Mouse (Mus musculus): ENCODE data around the gene Sumo1. TPM values are rescaled to one million over a fixed set of nuclear protein-coding genes. Genes with fewer than 3 reads are reported as not detected.
A peak's percentile ranks its signal among the peaks of the same experiment; 100 is the strongest.

Gene Sumo1
- polyA plus RNA-seq, 1 experiment, result 32.2 TPM

GRCm38 (mm10) chr1:59607071-59607470 lies 63.6 kb downstream of the Sumo1 start:
- no peak overlapping the region; the same call in 1 of the 2 replicates for H3K27ac ChIP-seq (ENCODE audit: control insufficient read depth, insufficient read depth, low read depth, low read length)
- TF ChIP-seq POLR2A (IDR thresholded peaks at IDR 0.05; ENCODE audit: control insufficient read depth, low read depth, low read length), result no peak
- TF ChIP-seq CTCF (IDR thresholded peaks at IDR 0.05; ENCODE audit: control insufficient read depth, insufficient read depth, insufficient replicate concordance, low read depth, low read length), result no peak
- peak overlapping the region; percentile 35 for H3K4me3 ChIP-seq (ENCODE audit: control insufficient read depth, low read depth, low read length)
- H3K4me1 ChIP-seq (ENCODE audit: control insufficient read depth, insufficient read depth, low read length), result peaks cover 13% of the 10 kb centered on the region
- no peaks in the 10 kb centered on the region for H3K36me3 ChIP-seq (ENCODE audit: control insufficient read depth, insufficient read depth, low read length)
- H3K27me3 ChIP-seq (ENCODE audit: control insufficient read depth, insufficient read depth, low read length), result no peaks in the 10 kb centered on the region

- TF ChIP-seq POLR2A (IDR thresholded peaks at IDR 0.05; ENCODE audit: control insufficient read depth, low read depth, low read length) (0 out of 2 replicates have a peak, but pooled peaks have one; percentile 41), CTCF (IDR thresholded peaks at IDR 0.05; ENCODE audit: control insufficient read depth, insufficient read depth, insufficient replicate concordance, low read depth, low read length) (no peak)
- Histone ChIP-seq H3K27me3 (ENCODE audit: control insufficient read depth, insufficient read depth, low read length) (no peaks in the 10 kb centered on the region), H3K36me3 (ENCODE audit: control insufficient read depth, insufficient read depth, low read length) (no peaks in the 10 kb centered on the region), H3K27ac (ENCODE audit: control insufficient read depth, insufficient read depth, low read depth, low read length) (no peak overlapping the region), H3K4me1 (ENCODE audit: control insufficient read depth, insufficient read depth, low read length) (peaks cover 13% of the 10 kb centered on the region), H3K4me3 (ENCODE audit: control insufficient read depth, low read depth, low read length) (peak overlapping the region; percentile 35)
These were observed 64.2 kb downstream of the Sumo1 start for GRCm38 (mm10) chr1:59606479-59606878.

- Histone ChIP-seq H3K4me3 (ENCODE audit: control insufficient read depth, low read depth, low read length) (peak overlapping the region; percentile 60), H3K4me1 (ENCODE audit: control insufficient read depth, insufficient read depth, low read length) (peaks cover 13% of the 10 kb centered on the region), H3K27ac (ENCODE audit: control insufficient read depth, insufficient read depth, low read depth, low read length) (no peak overlapping the region), H3K27me3 (ENCODE audit: control insufficient read depth, insufficient read depth, low read length) (no peaks in the 10 kb centered on the region), H3K36me3 (ENCODE audit: control insufficient read depth, insufficient read depth, low read length) (no peaks in the 10 kb centered on the region)
- TF ChIP-seq POLR2A (IDR thresholded peaks at IDR 0.05; ENCODE audit: control insufficient read depth, low read depth, low read length), result no peak
- TF ChIP-seq CTCF (IDR thresholded peaks at IDR 0.05; ENCODE audit: control insufficient read depth, insufficient read depth, insufficient replicate concordance, low read depth, low read length), result peak; percentile 23; the same call in 1 of the 2 replicates
These were observed 66.7 kb downstream of the Sumo1 start for GRCm38 (mm10) chr1:59603893-59604292.

DNA sequence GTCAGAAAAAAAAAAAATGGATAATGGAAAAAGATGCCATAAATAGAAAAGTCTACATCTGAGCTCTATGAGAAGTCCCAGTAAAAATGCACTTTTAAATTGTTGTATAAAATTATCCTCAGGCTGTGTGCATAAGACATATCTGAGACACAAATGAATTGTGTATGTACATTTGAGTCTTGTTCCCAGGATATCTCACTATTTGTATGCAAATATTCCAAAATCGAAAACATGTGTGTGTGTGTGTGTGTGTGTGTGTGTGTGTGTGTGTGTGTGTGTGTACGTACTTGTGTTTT lies 67.3 kb downstream of the Sumo1 start:
- no peaks in the 10 kb centered on the region for H3K27me3 ChIP-seq (ENCODE audit: control insufficient read depth, insufficient read depth, low read length)
- peaks cover 13% of the 10 kb centered on the region for H3K4me1 ChIP-seq (ENCODE audit: control insufficient read depth, insufficient read depth, low read length)
- H3K27ac ChIP-seq (ENCODE audit: control insufficient read depth, insufficient read depth, low read depth, low read length), result no peak overlapping the region
- no peak for TF ChIP-seq POLR2A (IDR thresholded peaks at IDR 0.05; ENCODE audit: control insufficient read depth, low read depth, low read length)
- no peak for TF ChIP-seq CTCF (IDR thresholded peaks at IDR 0.05; ENCODE audit: control insufficient read depth, insufficient read depth, insufficient replicate concordance, low read depth, low read length)
- H3K36me3 ChIP-seq (ENCODE audit: control insufficient read depth, insufficient read depth, low read length), result no peaks in the 10 kb centered on the region
- no peak overlapping the region for H3K4me3 ChIP-seq (ENCODE audit: control insufficient read depth, low read depth, low read length)

- H3K36me3 ChIP-seq (ENCODE audit: control insufficient read depth, insufficient read depth, low read length), result no peaks in the 10 kb centered on the region
- peaks cover 13% of the 10 kb centered on the region for H3K4me1 ChIP-seq (ENCODE audit: control insufficient read depth, insufficient read depth, low read length)
- no peaks in the 10 kb centered on the region for H3K27me3 ChIP-seq (ENCODE audit: control insufficient read depth, insufficient read depth, low read length)
- H3K27ac ChIP-seq (ENCODE audit: control insufficient read depth, insufficient read depth, low read depth, low read length), result no peak overlapping the region
- no peak overlapping the region for H3K4me3 ChIP-seq (ENCODE audit: control insufficient read depth, low read depth, low read length)
- TF ChIP-seq POLR2A (IDR thresholded peaks at IDR 0.05; ENCODE audit: control insufficient read depth, low read depth, low read length) (no peak), CTCF (IDR thresholded peaks at IDR 0.05; ENCODE audit: control insufficient read depth, insufficient read depth, insufficient replicate concordance, low read depth, low read length) (no peak)
These were observed 67.9 kb downstream of the Sumo1 start for GRCm38 (mm10) chr1:59602531-59603416.

- Histone ChIP-seq H3K27me3 (ENCODE audit: control insufficient read depth, insufficient read depth, low read length) (no peaks in the 10 kb centered on the region), H3K36me3 (ENCODE audit: control insufficient read depth, insufficient read depth, low read length) (no peaks in the 10 kb centered on the region), H3K27ac (ENCODE audit: control insufficient read depth, insufficient read depth, low read depth, low read length) (no peak overlapping the region), H3K4me3 (ENCODE audit: control insufficient read depth, low read depth, low read length) (no peak overlapping the region), H3K4me1 (ENCODE audit: control insufficient read depth, insufficient read depth, low read length) (peaks cover 8% of the 10 kb centered on the region)
- TF ChIP-seq CTCF (IDR thresholded peaks at IDR 0.05; ENCODE audit: control insufficient read depth, insufficient read depth, insufficient replicate concordance, low read depth, low read length) (no peak), POLR2A (IDR thresholded peaks at IDR 0.05; ENCODE audit: control insufficient read depth, low read depth, low read length) (no peak)
These were observed 75.0 kb downstream of the Sumo1 start for GRCm38 (mm10) chr1:59595609-59596008.

- TF ChIP-seq POLR2A (IDR thresholded peaks at IDR 0.05; ENCODE audit: control insufficient read depth, low read depth, low read length) (no peak), CTCF (IDR thresholded peaks at IDR 0.05; ENCODE audit: control insufficient read depth, insufficient read depth, insufficient replicate concordance, low read depth, low read length) (no peak)
- Histone ChIP-seq H3K4me1 (ENCODE audit: control insufficient read depth, insufficient read depth, low read length) (peaks cover 8% of the 10 kb centered on the region), H3K4me3 (ENCODE audit: control insufficient read depth, low read depth, low read length) (no peak overlapping the region), H3K27me3 (ENCODE audit: control insufficient read depth, insufficient read depth, low read length) (no peaks in the 10 kb centered on the region), H3K27ac (ENCODE audit: control insufficient read depth, insufficient read depth, low read depth, low read length) (no peak overlapping the region), H3K36me3 (ENCODE audit: control insufficient read depth, insufficient read depth, low read length) (no peaks in the 10 kb centered on the region)
These were observed 75.9 kb downstream of the Sumo1 start for GRCm38 (mm10) chr1:59594586-59595266.

Measured in testis, adult 2 months (tissue).